Mouse (Mus musculus): ENCODE measurements around the gene Ahdc1. TPM values are rescaled to one million over a fixed set of nuclear protein-coding genes. Genes with fewer than 3 reads are reported as not detected.

The Ahdc1 gene
- total and polyA plus RNA-seq, 2 experiments from 2014 or later, result 11.0 to 115 TPM

- Histone ChIP-seq H3K27ac (ENCODE audit: low read depth, low read length) (no peak overlapping the region), H3K9me3 (ENCODE audit: low read length) (no peaks in the 10 kb centered on the region), H3K27me3 (ENCODE audit: insufficient read depth, low read length) (no peaks in the 10 kb centered on the region), H3K4me3 (ENCODE audit: low read depth, low read length) (no peak overlapping the region; the same call in 1 of the 2 replicates), H3K4me1 (ENCODE audit: insufficient read depth, low read length) (peaks cover 44% of the 10 kb centered on the region), H3K9ac (replicated peaks; ENCODE audit: low read length, poor library complexity, severe bottlenecking) (no peak overlapping the region), H3K4me2 (ENCODE audit: low read depth, low read length, poor library complexity, severe bottlenecking) (peak overlapping the region; percentile 99), H3K36me3 (ENCODE audit: insufficient read depth, low read length) (peaks cover 4% of the 10 kb centered on the region; the same call in 1 of the 2 replicates)
- ATAC-seq (ENCODE audit: low FRiP score) (no peak), DNase-seq (ENCODE audit: low spot score) (no peak)
- TF ChIP-seq CTCF (IDR thresholded peaks at IDR 0.05), result no peak
- 23% methylated on average over 18 of the region's 18 CpGs for WGBS
Measured at GRCm38 (mm10) chr4:133039832-133040231, 28.8 kb downstream of the Ahdc1 start.

- Histone ChIP-seq H3K9ac (replicated peaks; ENCODE audit: low read length, poor library complexity, severe bottlenecking) (no peak overlapping the region), H3K4me2 (ENCODE audit: low read depth, low read length, poor library complexity, severe bottlenecking) (peak overlapping the region; percentile 32; the same call in 1 of the 2 replicates), H3K27me3 (ENCODE audit: insufficient read depth, low read length) (no peaks in the 10 kb centered on the region), H3K27ac (ENCODE audit: low read depth, low read length) (no peak overlapping the region), H3K36me3 (ENCODE audit: insufficient read depth, low read length) (peaks cover 4% of the 10 kb centered on the region; the same call in 1 of the 2 replicates), H3K9me3 (ENCODE audit: low read length) (no peaks in the 10 kb centered on the region), H3K4me1 (ENCODE audit: insufficient read depth, low read length) (peaks cover 46% of the 10 kb centered on the region), H3K4me3 (ENCODE audit: low read depth, low read length) (no peak overlapping the region)
- WGBS, result 50% methylated on average over 14 of the region's 14 CpGs
- DNase-seq (ENCODE audit: low spot score), result no peak
- no peak for TF ChIP-seq CTCF (IDR thresholded peaks at IDR 0.05)
- no peak for ATAC-seq (ENCODE audit: low FRiP score)
Measured at GRCm38 (mm10) chr4:133040241-133040904, 29.3 kb downstream of the Ahdc1 start.

GRCm38 (mm10) chr4:133042244-133042643, 31.2 kb downstream of the Ahdc1 start:
- Histone ChIP-seq H3K4me1 (ENCODE audit: insufficient read depth, low read length) (peaks cover 61% of the 10 kb centered on the region), H3K27me3 (ENCODE audit: insufficient read depth, low read length) (no peaks in the 10 kb centered on the region), H3K27ac (ENCODE audit: low read depth, low read length) (peak overlapping the region; percentile 77), H3K9me3 (ENCODE audit: low read length) (no peaks in the 10 kb centered on the region), H3K9ac (replicated peaks; ENCODE audit: low read length, poor library complexity, severe bottlenecking) (no peak overlapping the region; the same call in 1 of the 2 replicates), H3K36me3 (ENCODE audit: insufficient read depth, low read length) (peaks cover 1% of the 10 kb centered on the region; the same call in 1 of the 2 replicates), H3K4me3 (ENCODE audit: low read depth, low read length) (no peak overlapping the region), H3K4me2 (ENCODE audit: low read depth, low read length, poor library complexity, severe bottlenecking) (peak overlapping the region; percentile 51)
- ATAC-seq (ENCODE audit: low FRiP score) (no peak), DNase-seq (ENCODE audit: low spot score) (no peak)
- TF ChIP-seq CTCF (IDR thresholded peaks at IDR 0.05), result no peak
- 24% methylated on average over 4 of the region's 4 CpGs for WGBS

GRCm38 (mm10) chr4:133042651-133043635, 31.9 kb downstream of the Ahdc1 start:
- Histone ChIP-seq H3K9ac (replicated peaks; ENCODE audit: low read length, poor library complexity, severe bottlenecking) (peak overlapping the region; percentile 44; the same call in 1 of the 2 replicates), H3K4me2 (ENCODE audit: low read depth, low read length, poor library complexity, severe bottlenecking) (peak overlapping the region; percentile 51), H3K27ac (ENCODE audit: low read depth, low read length) (peak overlapping the region; percentile 77), H3K4me3 (ENCODE audit: low read depth, low read length) (0 out of 2 replicates have a peak overlapping the region, but pooled peaks have one; percentile 8), H3K9me3 (ENCODE audit: low read length) (no peaks in the 10 kb centered on the region), H3K27me3 (ENCODE audit: insufficient read depth, low read length) (no peaks in the 10 kb centered on the region), H3K4me1 (ENCODE audit: insufficient read depth, low read length) (peaks cover 68% of the 10 kb centered on the region), H3K36me3 (ENCODE audit: insufficient read depth, low read length) (no peaks in the 10 kb centered on the region)
- DNase-seq (ENCODE audit: low spot score) (peak; percentile 93), ATAC-seq (ENCODE audit: low FRiP score) (peak; percentile 73)
- no peak for TF ChIP-seq CTCF (IDR thresholded peaks at IDR 0.05)
- 6% methylated on average over 28 of the region's 28 CpGs for WGBS

GRCm38 (mm10) chr4:133043798-133044646, 33.0 kb downstream of the Ahdc1 start:
- Histone ChIP-seq H3K4me2 (ENCODE audit: low read depth, low read length, poor library complexity, severe bottlenecking) (peak overlapping the region; percentile 51; the same call in 1 of the 2 replicates), H3K9ac (replicated peaks; ENCODE audit: low read length, poor library complexity, severe bottlenecking) (peak overlapping the region; percentile 44; the same call in 1 of the 2 replicates), H3K9me3 (ENCODE audit: low read length) (no peaks in the 10 kb centered on the region), H3K27me3 (ENCODE audit: insufficient read depth, low read length) (no peaks in the 10 kb centered on the region), H3K4me3 (ENCODE audit: low read depth, low read length) (no peak overlapping the region), H3K36me3 (ENCODE audit: insufficient read depth, low read length) (no peaks in the 10 kb centered on the region), H3K4me1 (ENCODE audit: insufficient read depth, low read length) (peaks cover 69% of the 10 kb centered on the region), H3K27ac (ENCODE audit: low read depth, low read length) (peak overlapping the region; percentile 77)
- 45% methylated on average over 6 of the region's 6 CpGs for WGBS
- DNase-seq (ENCODE audit: low spot score) (no peak), ATAC-seq (ENCODE audit: low FRiP score) (no peak)
- no peak for TF ChIP-seq CTCF (IDR thresholded peaks at IDR 0.05)
